Mouse (Mus musculus) intestine, postnatal 0 days (tissue): ENCODE measurements around the gene Stxbp3. TPM values are rescaled to one million over a fixed set of nuclear protein-coding genes. Genes with fewer than 3 reads are reported as not detected.

ENCODE experiments used
- ATAC-seq: fragments of 200-750 bp; cut with Nextera tagmentation; 2 replicates; pipeline ENCODE4 v1.8.0; 2017; ENCODE audit warnings: mild to moderate bottlenecking, moderate TSS enrichment, moderate library complexity
- H3K27ac ChIP-seq: fragments of 300-500 bp; sonication (generic); 2 replicates; pipeline ENCODE4 v1.5.1; 2014; ENCODE audit warnings: mild to moderate bottlenecking, low read depth, low read length, moderate library complexity
- H3K27me3 ChIP-seq: fragments of 300-500 bp; sonication (generic); replicated peaks from 2 replicates; pipeline ENCODE4 v1.6.1; 2014; ENCODE audit warnings: low read length, mixed read lengths; ENCODE audit not compliant: control insufficient read depth, insufficient read depth
- H3K36me3 ChIP-seq: fragments of 300-500 bp; sonication (generic); 2 replicates; pipeline ENCODE4 v1.6.1; 2014; ENCODE audit warnings: mild to moderate bottlenecking, moderate library complexity; ENCODE audit not compliant: control insufficient read depth, insufficient read depth
- H3K4me1 ChIP-seq: fragments of 300-500 bp; sonication (generic); replicated peaks from 2 replicates; pipeline ENCODE4 v1.6.1; 2014; ENCODE audit warnings: antibody characterized with exemption, low read length, mixed read lengths; ENCODE audit not compliant: control insufficient read depth, insufficient read depth
- H3K4me2 ChIP-seq: fragments of 300-500 bp; sonication (generic); replicated peaks from 2 replicates; pipeline ENCODE4 v1.6.1; 2014; ENCODE audit warnings: low read depth, mild to moderate bottlenecking, moderate library complexity
- H3K4me3 ChIP-seq: fragments of 300-500 bp; sonication (generic); 2 replicates; pipeline ENCODE4 v1.5.1; 2014; ENCODE audit warnings: low read depth, low read length
- H3K9ac ChIP-seq: fragments of 300-500 bp; sonication (generic); 2 replicates; pipeline ENCODE4 v1.6.1; 2014; ENCODE audit warnings: mild to moderate bottlenecking, low read depth, low read length
- H3K9me3 ChIP-seq: fragments of 300-500 bp; sonication (generic); 2 replicates; pipeline ENCODE4 v1.6.1; 2016; ENCODE audit warnings: mixed run types; ENCODE audit not compliant: control insufficient read depth
- CTCF ChIP-seq: sonication (generic); IDR thresholded peaks from 2 replicates; pipeline ENCODE4 v1.5.1; 2016; ENCODE audit warnings: low read depth, mild to moderate bottlenecking, control low read depth, antibody characterized with exemption, moderate library complexity
- WGBS: fragments of 180-500 bp; shearing (Covaris S2); extraction: QIAGEN DNeasy Blood & Tissue Kit; methylation state at CpG from one replicate; pipeline ENCODE4 v1.1.7; 2014; 5-methylcytosine and 5-hydroxymethylcytosine counted together
- polyA plus RNA-seq: library from polyadenylated mRNA; unstranded; fragments of >200 nt; fragmentation: Nextera tagmentation; extraction: Ambion mirVana; gene quantifications from 2 replicates; pipeline ENCODE4 v1.2.1, GENCODE M21; 2015

Gene Stxbp3
- polyA plus RNA-seq, 1 experiment from 2014 or later, result 40.5 TPM

- Histone ChIP-seq H3K4me1 (no peaks in the 10 kb centered on the region), H3K4me2 (no peak overlapping the region), H3K9me3 (no peaks in the 10 kb centered on the region), H3K9ac (no peak overlapping the region), H3K27ac (no peak overlapping the region), H3K27me3 (no peaks in the 10 kb centered on the region), H3K4me3 (no peak overlapping the region), H3K36me3 (no peaks in the 10 kb centered on the region)
- no peak for TF ChIP-seq CTCF
- peak; percentile 50; the same call in 1 of the 2 replicates for ATAC-seq
- 55% methylated on average over 9 of the region's 9 CpGs for WGBS
These were observed 82.8 kb downstream of the Stxbp3 start for GRCm38 (mm10) chr3:108757570-108757969.

- Histone ChIP-seq H3K27ac (no peak overlapping the region), H3K36me3 (no peaks in the 10 kb centered on the region), H3K27me3 (no peaks in the 10 kb centered on the region), H3K4me1 (no peaks in the 10 kb centered on the region), H3K4me3 (no peak overlapping the region), H3K9me3 (no peaks in the 10 kb centered on the region), H3K9ac (no peak overlapping the region), H3K4me2 (no peak overlapping the region)
- no peak for TF ChIP-seq CTCF
- no peak for ATAC-seq
- 74% methylated on average over 1 of the region's 1 CpGs for WGBS
These were observed 84.2 kb downstream of the Stxbp3 start for GRCm38 (mm10) chr3:108756131-108756530.

GRCm38 (mm10) chr3:108755542-108755941, 84.8 kb downstream of the Stxbp3 start:
- no peak overlapping the region for H3K27ac ChIP-seq
- H3K36me3 ChIP-seq, result no peaks in the 10 kb centered on the region
- H3K9ac ChIP-seq, result no peak overlapping the region
- H3K9me3 ChIP-seq, result no peaks in the 10 kb centered on the region
- WGBS, result 77% methylated on average over 2 of the region's 2 CpGs
- no peak overlapping the region for H3K4me2 ChIP-seq
- H3K4me3 ChIP-seq, result no peak overlapping the region
- TF ChIP-seq CTCF, result no peak
- H3K4me1 ChIP-seq, result no peaks in the 10 kb centered on the region
- H3K27me3 ChIP-seq, result no peaks in the 10 kb centered on the region
- ATAC-seq, result no peak

GRCm38 (mm10) chr3:108754541-108754940, 85.8 kb downstream of the Stxbp3 start:
- 78% methylated on average over 1 of the region's 1 CpGs for WGBS
- no peak overlapping the region for H3K9ac ChIP-seq
- no peak for ATAC-seq
- no peak for TF ChIP-seq CTCF
- H3K27me3 ChIP-seq, result no peaks in the 10 kb centered on the region
- no peak overlapping the region for H3K4me3 ChIP-seq
- no peaks in the 10 kb centered on the region for H3K4me1 ChIP-seq
- no peaks in the 10 kb centered on the region for H3K9me3 ChIP-seq
- no peaks in the 10 kb centered on the region for H3K36me3 ChIP-seq
- H3K4me2 ChIP-seq, result no peak overlapping the region
- H3K27ac ChIP-seq, result no peak overlapping the region

GRCm38 (mm10) chr3:108751691-108752090, 88.6 kb downstream of the Stxbp3 start:
- Histone ChIP-seq H3K27ac (no peak overlapping the region), H3K36me3 (no peaks in the 10 kb centered on the region), H3K4me1 (no peaks in the 10 kb centered on the region), H3K9ac (no peak overlapping the region), H3K9me3 (no peaks in the 10 kb centered on the region), H3K4me3 (no peak overlapping the region), H3K4me2 (no peak overlapping the region), H3K27me3 (no peaks in the 10 kb centered on the region)
- ATAC-seq, result no peak
- 70% methylated on average over 6 of the region's 6 CpGs for WGBS
- TF ChIP-seq CTCF, result no peak

GRCm38 (mm10) chr3:108751061-108751460, 89.3 kb downstream of the Stxbp3 start:
- Histone ChIP-seq H3K36me3 (no peaks in the 10 kb centered on the region), H3K4me2 (no peak overlapping the region), H3K27ac (no peak overlapping the region), H3K4me1 (no peaks in the 10 kb centered on the region), H3K9ac (no peak overlapping the region), H3K4me3 (no peak overlapping the region), H3K27me3 (no peaks in the 10 kb centered on the region), H3K9me3 (no peaks in the 10 kb centered on the region)
- no peak for ATAC-seq
- WGBS, result 57% methylated on average over 6 of the region's 6 CpGs
- TF ChIP-seq CTCF, result no peak; the same call in 1 of the 2 replicates

- H3K27me3 ChIP-seq, result no peaks in the 10 kb centered on the region
- WGBS, result 79% methylated on average over 4 of the region's 4 CpGs
These were observed 96.3 kb downstream of the Stxbp3 start for GRCm38 (mm10) chr3:108744060-108744459.

More at GRCm38 (mm10) chr3:108744060-108744459, 96.3 kb downstream of the Stxbp3 start:
- no peaks in the 10 kb centered on the region for H3K4me1 ChIP-seq
- H3K4me3 ChIP-seq, result no peak overlapping the region
- no peak overlapping the region for H3K27ac ChIP-seq
- H3K4me2 ChIP-seq, result no peak overlapping the region
- H3K9me3 ChIP-seq, result no peaks in the 10 kb centered on the region
- H3K36me3 ChIP-seq, result no peaks in the 10 kb centered on the region
- no peak overlapping the region for H3K9ac ChIP-seq
- TF ChIP-seq CTCF, result no peak
- no peak for ATAC-seq

Other genes starting within 250 kb of the Stxbp3 start
- gene Wdr47, start 249.2 kb downstream of the Stxbp3 start, polyA plus RNA-seq, result 2.9 and 3.0 TPM in 2 replicates
- 43.5 and 45.6 TPM in 2 replicates for gene Clcc1, start 186.6 kb downstream of the Stxbp3 start, polyA plus RNA-seq
- 26.7 and 27.8 TPM in 2 replicates for gene Gpsm2, start 118.2 kb downstream of the Stxbp3 start, polyA plus RNA-seq
- gene Aknad1, start 100.9 kb downstream of the Stxbp3 start, polyA plus RNA-seq, result 0.14 and 0.16 TPM in 2 replicates
- gene Fndc7, start 49.5 kb upstream of the Stxbp3 start, polyA plus RNA-seq, result 0.05 TPM in 1 of 2 replicates, not detected in the other
- 29.5 and 38.0 TPM in 2 replicates for gene Prpf38b, start 71.2 kb upstream of the Stxbp3 start, polyA plus RNA-seq
- gene Henmt1, start 99.3 kb upstream of the Stxbp3 start, polyA plus RNA-seq, result 0.29 and 0.38 TPM in 2 replicates
- not detected in 2 replicates for gene Gm9857, start 99.9 kb upstream of the Stxbp3 start, polyA plus RNA-seq
- 7.9 and 8.2 TPM in 2 replicates for gene Fam102b, start 187.1 kb upstream of the Stxbp3 start, polyA plus RNA-seq
- not detected in 2 replicates for gene Slc25a54, start 239.9 kb upstream of the Stxbp3 start, polyA plus RNA-seq